Comparison of ENCODE assay signal across 8 mouse cellular contexts in the genomic region with DNA sequence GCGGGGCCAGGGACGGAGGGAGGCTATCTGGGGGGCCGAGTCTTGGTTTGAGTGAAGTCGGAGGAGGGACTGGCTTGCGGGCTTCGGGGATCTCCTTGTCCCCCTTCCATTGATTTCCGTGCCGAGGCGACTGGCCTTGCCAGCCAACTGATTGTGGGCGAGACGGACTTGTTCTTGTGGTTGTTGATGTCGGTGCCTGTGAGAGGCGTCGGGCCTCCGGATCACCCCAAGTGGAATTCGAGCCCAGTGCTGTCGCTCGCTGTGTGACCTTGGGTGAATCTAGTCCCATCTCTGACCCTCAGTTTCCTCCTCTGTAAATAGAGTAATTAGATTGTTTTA. TPM values are rescaled to one million over a fixed set of nuclear protein-coding genes. Genes with fewer than 3 reads are reported as not detected.
DNase-seq lines count a peak whose midpoint lies in the region; ATAC-seq and TF ChIP-seq lines count a peak whose summit lies in the region.

No protein-coding gene starts in this region.

- TF ChIP-seq CTCF in heart, postnatal 0 days (IDR thresholded peaks at IDR 0.05; ENCODE audit: low read depth), result no peak
- no peak for TF ChIP-seq CTCF in MEL (IDR thresholded peaks at IDR 0.05 in 2 of 3, conservative IDR thresholded peaks at IDR 0.05 in 1 of 3; ENCODE audit: control insufficient read depth in 1 of 3, insufficient read depth in 1 of 3, low read depth in 2 of 3, low read length in 3 of 3, poor library complexity in 1 of 3, severe bottlenecking in 1 of 3)

- TF ChIP-seq EP300 in heart, postnatal 0 days (IDR thresholded peaks at IDR 0.05; ENCODE audit: low read depth), result no peak
- no peak for TF ChIP-seq EP300 in MEL (IDR thresholded peaks at IDR 0.05; ENCODE audit: low read depth in 1 of 2, low read length in 2 of 2)

- peak overlapping the region; percentile 93 for H3K27ac ChIP-seq in heart, postnatal 0 days (ENCODE audit: low read depth)
- H3K27ac ChIP-seq in MEL (ENCODE audit: control insufficient read depth, low read depth, low read length), result peak overlapping the region; percentile 94
- H3K27ac ChIP-seq in forebrain, embryonic 14.5 days (ENCODE audit: low read depth, low read length), result peak overlapping the region; percentile 77
- peak overlapping the region; percentile 92 for H3K27ac ChIP-seq in liver, embryonic 16.5 days (ENCODE audit: low read length)

- peaks cover 33% of the 10 kb centered on the region for H3K4me1 ChIP-seq in heart, postnatal 0 days (ENCODE audit: control insufficient read depth, insufficient read depth)
- H3K4me1 ChIP-seq in MEL (ENCODE audit: control insufficient read depth in 1 of 2, insufficient read depth in 2 of 2, low read length in 2 of 2), result peaks cover 9 to 24% of the 10 kb centered on the region in 2 experiments
- H3K4me1 ChIP-seq in forebrain, embryonic 14.5 days (ENCODE audit: control insufficient read depth, insufficient read depth, low read length), result peaks cover 25% of the 10 kb centered on the region
- peaks cover 40% of the 10 kb centered on the region for H3K4me1 ChIP-seq in liver, embryonic 16.5 days (ENCODE audit: control insufficient read depth, low read depth, low read length)

- H3K4me2 ChIP-seq in heart, postnatal 0 days (ENCODE audit: low read depth, low read length), result peak overlapping the region; percentile 91
- H3K4me2 ChIP-seq in forebrain, embryonic 14.5 days (ENCODE audit: low read length), result peak overlapping the region; percentile 93
- H3K4me2 ChIP-seq in liver, embryonic 16.5 days (ENCODE audit: low read depth, low read length), result peak overlapping the region; percentile 97

- no peaks in the 10 kb centered on the region for H3K9me3 ChIP-seq in heart, postnatal 0 days (replicated peaks; ENCODE audit: control insufficient read depth, low read length)
- no peaks in the 10 kb centered on the region for H3K9me3 ChIP-seq in MEL (replicated peaks; ENCODE audit: insufficient read depth, low read length)
- no peaks in the 10 kb centered on the region for H3K9me3 ChIP-seq in forebrain, embryonic 14.5 days (replicated peaks; ENCODE audit: control insufficient read depth, low read length)
- no peaks in the 10 kb centered on the region for H3K9me3 ChIP-seq in liver, embryonic 16.5 days (replicated peaks; ENCODE audit: control insufficient read depth, low read length)

- peaks cover 53% of the 10 kb centered on the region for H3K79me2 ChIP-seq in MEL (ENCODE audit: control insufficient read depth, insufficient read depth, low read length, poor library complexity)

- H3K36me3 ChIP-seq in heart, postnatal 0 days (replicated peaks; ENCODE audit: control insufficient read depth, insufficient read depth, low read length), result peaks cover 26% of the 10 kb centered on the region
- H3K36me3 ChIP-seq in MEL (ENCODE audit: control insufficient read depth in 1 of 2, insufficient read depth in 2 of 2, low read length in 2 of 2), result peaks cover 0 to 16% of the 10 kb centered on the region in 2 experiments; a peak in 3 of 4 replicates
- peaks cover 15% of the 10 kb centered on the region for H3K36me3 ChIP-seq in forebrain, embryonic 14.5 days (ENCODE audit: control insufficient read depth, insufficient read depth, low read length)
- peaks cover 13% of the 10 kb centered on the region for H3K36me3 ChIP-seq in liver, embryonic 16.5 days (ENCODE audit: control insufficient read depth, insufficient read depth)

- peak; percentile 16 for ATAC-seq in heart, postnatal 0 days (ENCODE audit: insufficient read depth, low read depth)
- ATAC-seq in forebrain, embryonic 14.5 days, result peak; percentile 27
- peak; percentile 2 for ATAC-seq in liver, embryonic 16.5 days (ENCODE audit: low read depth)

- H3K9ac ChIP-seq in heart, postnatal 0 days (replicated peaks; ENCODE audit: low read depth, low read length), result peak overlapping the region; percentile 97
- peak overlapping the region; percentile 98 for H3K9ac ChIP-seq in MEL (ENCODE audit: control insufficient read depth, low read depth, low read length, poor library complexity, severe bottlenecking)
- H3K9ac ChIP-seq in forebrain, embryonic 14.5 days (ENCODE audit: low read length), result peak overlapping the region; percentile 95
- H3K9ac ChIP-seq in liver, embryonic 16.5 days (ENCODE audit: low read depth, low read length), result peak overlapping the region; percentile 88

- TF ChIP-seq RAD21 in MEL (IDR thresholded peaks at IDR 0.05; ENCODE audit: low read depth, low read length), result no peak

- peak overlapping the region; percentile 99 for H3K4me3 ChIP-seq in heart, postnatal 0 days (ENCODE audit: low read depth, low read length)
- peak overlapping the region; percentile 92 to 98 for H3K4me3 ChIP-seq in MEL (ENCODE audit: control insufficient read depth in 1 of 2, insufficient read depth in 1 of 2, low read depth in 2 of 2, low read length in 2 of 2)
- H3K4me3 ChIP-seq in forebrain, embryonic 14.5 days (ENCODE audit: low read depth, low read length), result peak overlapping the region; percentile 96
- H3K4me3 ChIP-seq in liver, embryonic 16.5 days (ENCODE audit: low read depth, low read length), result peak overlapping the region; percentile 80

- peak; percentile 25 for DNase-seq in heart, postnatal 0 days (ENCODE audit: low spot score)
- DNase-seq in heart, adult 9 months (ENCODE audit: low spot score in 2 of 2), result no peak
- DNase-seq in MEL (ENCODE audit: low read depth, low spot score), result no peak
- DNase-seq in forebrain, embryonic 14.5 days (ENCODE audit: low spot score), result no peak
- no peak for DNase-seq in ovary, adult 18-20 months (ENCODE audit: low spot score)
- DNase-seq in spleen, adult 12 weeks (ENCODE audit: low spot score), result no peak
- no peak for DNase-seq in cerebellum, adult 8-10 months

- no peak for TF ChIP-seq POLR2A in MEL (IDR thresholded peaks at IDR 0.05; ENCODE audit: control insufficient read depth in 1 of 2, insufficient read depth in 1 of 2, low read depth in 1 of 2, low read length in 2 of 2, poor library complexity in 1 of 2)

- H3K27me3 ChIP-seq in heart, postnatal 0 days (ENCODE audit: control insufficient read depth, insufficient read depth, low read length), result no peaks in the 10 kb centered on the region
- no peaks in the 10 kb centered on the region for H3K27me3 ChIP-seq in MEL (ENCODE audit: control insufficient read depth in 1 of 2, insufficient read depth in 2 of 2, low read length in 2 of 2)
- no peaks in the 10 kb centered on the region for H3K27me3 ChIP-seq in forebrain, embryonic 14.5 days (replicated peaks; ENCODE audit: control insufficient read depth, insufficient read depth, low read length)
- no peaks in the 10 kb centered on the region for H3K27me3 ChIP-seq in liver, embryonic 16.5 days (ENCODE audit: control insufficient read depth, insufficient read depth, low read depth, low read length)

- WGBS in heart, postnatal 0 days, result under 1% methylated on average over 18 of the region's 18 CpGs
- under 1% methylated on average over 17 of the region's 18 CpGs for WGBS in forebrain, embryonic 14.5 days
- WGBS in liver, embryonic 16.5 days (ENCODE audit: insufficient replicate concordance), result under 1% methylated on average over 18 of the region's 18 CpGs

TF ChIP-seq in MEL, 35 proteins besides CTCF, POLR2A, EP300 and RAD21 (continues in another document):
- TF ChIP-seq POLR2AphosphoS5 (IDR thresholded peaks at IDR 0.05; ENCODE audit: borderline replicate concordance, low read depth, low read length) (no peak), CHD1 (IDR thresholded peaks at IDR 0.05; ENCODE audit: low read depth, low read length) (no peak), ZC3H11A (IDR thresholded peaks at IDR 0.05; ENCODE audit: low read depth, low read length) (no peak), MXI1 (IDR thresholded peaks at IDR 0.05; ENCODE audit: low read depth, low read length) (no peak), MYB (IDR thresholded peaks at IDR 0.05; ENCODE audit: low read depth, low read length) (no peak), NRF1 (IDR thresholded peaks at IDR 0.05; ENCODE audit: insufficient read depth, low read depth, low read length, poor library complexity, severe bottlenecking) (no peak), TCF12 (IDR thresholded peaks at IDR 0.05; ENCODE audit: low read depth, low read length) (no peak), UBTF (IDR thresholded peaks at IDR 0.05; ENCODE audit: borderline replicate concordance, insufficient read depth, low read depth, low read length) (no peak), JUND (IDR thresholded peaks at IDR 0.05; ENCODE audit: low read depth, low read length) (no peak), SMC3 (IDR thresholded peaks at IDR 0.05; ENCODE audit: low read depth, low read length) (no peak), KAT2A (conservative IDR thresholded peaks at IDR 0.05; ENCODE audit: low read depth, low read length) (no peak), MYC (IDR thresholded peaks at IDR 0.05; ENCODE audit: low read depth, low read length) (no peak), ETS1 (IDR thresholded peaks at IDR 0.05; ENCODE audit: low read depth, low read length) (no peak), ELF1 (IDR thresholded peaks at IDR 0.05; ENCODE audit: low read depth, low read length) (no peak), GABPA (IDR thresholded peaks at IDR 0.05; ENCODE audit: low read depth, low read length) (no peak), HCFC1 (IDR thresholded peaks at IDR 0.05; ENCODE audit: low read depth, low read length) (no peak), ZMIZ1 (IDR thresholded peaks at IDR 0.05; ENCODE audit: low read depth, low read length) (no peak), MAZ (IDR thresholded peaks at IDR 0.05; ENCODE audit: low read depth, low read length) (no peak), POLR2AphosphoS2 (IDR thresholded peaks at IDR 0.05; ENCODE audit: low read length) (no peak)

RNA-seq across cellular contexts. Expression of a gene that starts 0.6 kb away (rescaled TPM):
- total RNA-seq in heart, postnatal 0 days (2014; rRNA removed; ENCODE audit: low replicate concordance), result 57.7 and 72.1 TPM in 2 replicates
- 28.2 and 30.5 TPM in 2 replicates for polyA plus RNA-seq in heart, postnatal 0 days (2015; fragmentation: Nextera tagmentation; extraction: Ambion mirVana)
- 19.8 and 21.8 TPM in 2 replicates for total RNA-seq in MEL (2012; rRNA removed)
- 100 to 1,000 TPM in 1 of 2 experiments, 10 to 100 TPM in 1; 45.4 to 150 TPM for polyA plus RNA-seq in MEL (2012; ENCODE audit: insufficient read depth in 1 of 2, insufficient read length in 2 of 2, low read depth in 1 of 2, low replicate concordance in 2 of 2, missing spikeins in 1 of 2)
- polyA plus RNA-seq in forebrain, embryonic 14.5 days (2014; fragmentation: Nextera tagmentation; extraction: Ambion mirVana), result 35.9 and 43.1 TPM in 2 replicates
- 16.9 and 21.2 TPM in 2 replicates for polyA plus RNA-seq in liver, embryonic 16.5 days (2015; fragmentation: Nextera tagmentation; extraction: Ambion mirVana)

RNA-seq across cellular contexts. Expression of a gene that starts 0.7 kb away (rescaled TPM):
- 83.4 and 113 TPM in 2 replicates for total RNA-seq in heart, postnatal 0 days (2014; rRNA removed; ENCODE audit: low replicate concordance)
- 59.8 and 64.2 TPM in 2 replicates for polyA plus RNA-seq in heart, postnatal 0 days (2015; fragmentation: Nextera tagmentation; extraction: Ambion mirVana)
- 41.9 and 47.8 TPM in 2 replicates for total RNA-seq in MEL (2012; rRNA removed)
- 10 to 100 TPM in 1 of 2 experiments, not detected in 1; 42.2 TPM for polyA plus RNA-seq in MEL (2012; ENCODE audit: insufficient read depth in 1 of 2, insufficient read length in 2 of 2, low read depth in 1 of 2, low replicate concordance in 2 of 2, missing spikeins in 1 of 2)
- 87.6 and 88.4 TPM in 2 replicates for polyA plus RNA-seq in forebrain, embryonic 14.5 days (2014; fragmentation: Nextera tagmentation; extraction: Ambion mirVana)
- polyA plus RNA-seq in liver, embryonic 16.5 days (2015; fragmentation: Nextera tagmentation; extraction: Ambion mirVana), result 21.9 and 22.8 TPM in 2 replicates
